Mouse (Mus musculus): ENCODE data around the gene Fance.

- TF ChIP-seq POLR2A (IDR thresholded peaks at IDR 0.05; ENCODE audit: borderline replicate concordance, low read depth, low read length): no peak
- no peak for TF ChIP-seq CTCF (IDR thresholded peaks at IDR 0.05; ENCODE audit: low read depth, low read length)
These were observed 3.2 kb downstream of the Fance start for GRCm38 (mm10) chr17:28316476-28316875.
